Mouse (Mus musculus): ENCODE measurements at regions not wholly inside any gene's neighbourhood (a gene's known extent, or its start where the extent isn't known, plus 50 kb on each side); places are given as distances from the start of the nearest gene placed in this dataset.
"Not testable (repeated sequence)": the region's sequence is repeated elsewhere in the genome, so short reads cannot be mapped to it uniquely, and the experiment has no call there.

GRCm38 (mm10) chr13:65563303-65563702, 50.8 kb downstream of the Gm10139 start:
- DNase-seq (ENCODE audit: low read depth), result not testable (repeated sequence)

GRCm38 (mm10) chr13:65586231-65586630, 73.8 kb downstream of the Gm10139 start:
- DNase-seq (ENCODE audit: low read depth), result not testable (repeated sequence)

- not testable (repeated sequence) for DNase-seq (ENCODE audit: low read depth)
These were observed 107.7 kb downstream of the Gm10139 start for GRCm38 (mm10) chr13:65620199-65620598.

GRCm38 (mm10) chr13:65650297-65650696, 137.8 kb downstream of the Gm10139 start:
- peak; percentile 2 for DNase-seq (ENCODE audit: low read depth)

- DNase-seq (ENCODE audit: low read depth), result peak; percentile 0
These were observed 147.4 kb downstream of the Gm10139 start for GRCm38 (mm10) chr13:65659865-65660264.
